Mouse (Mus musculus) adrenal gland, adult 2 months (tissue): ENCODE measurements at regions not wholly inside any gene's neighbourhood (a gene's known extent, or its start where the extent isn't known, plus 50 kb on each side); places are given as distances from the start of the nearest gene placed in this dataset.

Experiments
- DNase-seq: peaks from one replicate; pipeline ENCODE4 v3.0.0; 2021

DNA sequence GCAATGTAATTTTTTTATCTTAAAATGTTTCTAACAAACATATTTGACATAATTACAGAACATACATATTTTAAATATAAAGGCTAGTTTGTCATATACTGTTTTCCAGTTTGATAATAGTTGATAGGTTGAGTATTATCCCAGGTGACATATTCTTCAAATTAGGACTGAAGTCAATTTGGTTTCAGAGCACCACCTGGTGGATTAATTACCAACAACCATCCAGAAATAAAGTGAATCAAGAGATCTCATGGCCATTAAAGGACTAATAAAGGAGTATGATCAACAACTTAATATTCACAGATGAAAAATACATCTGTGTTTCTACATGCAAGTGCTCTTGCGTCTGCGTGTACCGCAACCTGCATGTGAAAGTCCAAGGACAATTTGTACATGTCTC is 50.3 kb upstream of the Nmu start:
- DNase-seq = no peak

- no peak for DNase-seq
Observed at GRCm38 (mm10) chr5:76416256-76416655, 52.7 kb upstream of the Nmu start.

DNA sequence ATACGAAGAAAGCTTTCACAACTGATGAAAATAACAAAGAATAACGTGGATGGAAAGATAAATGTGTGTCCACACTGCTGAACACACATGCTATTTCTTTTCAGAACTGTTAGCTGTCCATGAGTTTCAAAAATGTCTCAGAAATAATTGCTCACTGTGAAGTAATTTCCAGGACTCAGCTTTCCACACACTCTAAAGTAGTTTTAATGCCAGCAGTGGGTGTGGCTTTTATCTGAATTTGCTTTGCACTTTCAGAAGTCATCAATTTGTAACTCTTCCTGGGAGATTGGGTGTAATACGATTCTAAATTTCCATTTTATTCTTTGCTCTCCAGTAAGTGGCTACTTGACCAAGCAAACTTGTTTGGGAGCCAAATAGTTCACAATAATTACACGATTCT is 53.5 kb upstream of the Nmu start:
- no peak for DNase-seq

- no peak for DNase-seq
Observed at GRCm38 (mm10) chr5:76418901-76419823, 55.6 kb upstream of the Nmu start.

DNA sequence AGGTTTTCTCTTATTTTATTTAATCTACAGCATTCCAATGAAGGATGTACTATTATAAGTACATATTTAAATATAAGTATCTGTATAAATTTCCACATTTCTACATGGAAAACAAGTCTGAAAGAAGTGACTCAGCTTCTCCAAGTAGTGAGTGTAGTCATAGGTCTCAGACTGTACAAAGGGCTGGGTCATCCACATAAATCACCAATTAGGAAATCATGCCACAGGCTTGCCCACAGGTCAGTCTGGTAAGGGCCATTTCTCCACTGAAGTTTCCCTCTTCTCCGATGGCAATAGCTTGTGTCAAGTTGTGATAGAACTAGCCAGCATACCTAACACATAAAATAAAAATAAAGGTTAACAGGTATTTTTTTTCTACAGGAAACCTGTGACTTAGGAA is 56.3 kb upstream of the Nmu start:
- DNase-seq = peak; percentile 66

DNA sequence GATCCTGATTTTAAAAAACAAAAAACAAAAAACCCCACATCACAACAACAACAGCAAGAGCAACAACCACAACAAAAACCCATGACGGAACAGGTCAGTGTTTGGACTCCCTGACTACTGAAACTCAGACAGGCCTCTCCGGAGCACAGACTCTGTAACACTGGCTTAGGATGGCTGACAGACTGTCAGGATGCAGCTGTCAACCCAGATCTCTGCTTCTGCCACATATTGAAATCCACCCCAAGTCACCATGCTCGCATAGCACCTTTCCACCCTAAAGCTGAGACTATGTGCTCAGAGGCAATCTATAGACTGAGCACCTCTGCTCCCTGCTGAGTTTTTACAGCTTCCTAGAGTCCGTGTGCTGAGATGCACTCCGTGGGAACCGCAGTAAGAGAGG is 57.0 kb upstream of the Nmu start:
- DNase-seq = no peak

DNA sequence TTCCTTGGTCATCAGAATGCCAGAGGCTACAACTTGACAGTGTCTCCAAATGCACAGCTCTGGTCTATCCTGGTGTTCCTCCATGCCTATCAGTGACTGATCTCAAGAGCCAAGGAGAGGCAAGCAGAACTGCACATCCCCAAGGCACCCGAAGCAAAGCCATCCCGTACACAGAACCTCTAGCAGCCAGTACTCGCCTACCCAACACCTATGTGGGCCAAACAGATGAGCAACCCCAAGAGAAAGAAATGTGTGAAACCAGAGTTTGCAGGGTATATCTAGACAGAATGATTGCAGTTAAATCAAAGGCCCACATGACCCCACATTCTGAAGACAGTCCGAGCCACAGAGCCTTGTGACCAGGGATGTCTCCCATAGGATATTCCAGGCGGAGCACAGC is 60.0 kb upstream of the Nmu start:
- DNase-seq = no peak

DNA sequence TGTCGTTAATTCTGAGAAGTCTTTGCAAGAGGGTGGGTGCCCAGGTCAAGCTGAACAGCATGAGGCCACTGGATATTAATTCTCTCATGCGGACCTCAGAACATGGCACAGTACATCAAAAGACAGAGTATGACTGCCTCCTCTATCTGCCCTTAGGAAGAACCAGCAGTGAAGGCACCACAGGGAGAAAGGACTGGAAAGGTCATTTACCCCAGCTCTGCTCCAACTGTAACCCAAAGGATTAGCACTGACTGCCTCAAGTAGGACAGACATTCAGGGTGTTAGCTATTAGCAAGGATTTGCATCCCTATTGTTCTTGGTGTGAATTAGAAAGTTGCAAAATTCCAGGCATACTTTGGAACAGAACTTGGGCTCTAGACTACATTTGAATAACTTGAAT is 58.2 kb upstream of the Gm7271 start:
- DNase-seq = no peak

DNA sequence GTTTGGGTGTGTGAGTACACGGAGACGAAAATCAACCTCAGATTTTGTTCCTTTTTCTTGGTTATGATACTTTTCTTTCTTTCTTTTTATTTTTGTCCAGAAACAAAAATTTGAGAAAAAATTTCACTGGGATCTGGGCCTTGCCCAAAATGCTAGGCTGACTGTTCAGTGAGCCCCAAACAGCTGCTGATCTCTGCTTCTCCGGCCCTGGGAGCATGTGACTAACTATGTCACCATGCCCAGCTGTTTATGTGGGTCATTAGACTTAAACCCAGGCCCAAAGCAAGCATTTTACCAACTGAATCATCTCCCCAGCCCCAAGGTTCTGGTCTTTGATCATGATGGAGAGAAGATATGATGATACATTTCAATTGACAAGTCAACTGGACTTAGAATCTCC is 56.3 kb upstream of the Gm7271 start:
- DNase-seq = no peak

DNA sequence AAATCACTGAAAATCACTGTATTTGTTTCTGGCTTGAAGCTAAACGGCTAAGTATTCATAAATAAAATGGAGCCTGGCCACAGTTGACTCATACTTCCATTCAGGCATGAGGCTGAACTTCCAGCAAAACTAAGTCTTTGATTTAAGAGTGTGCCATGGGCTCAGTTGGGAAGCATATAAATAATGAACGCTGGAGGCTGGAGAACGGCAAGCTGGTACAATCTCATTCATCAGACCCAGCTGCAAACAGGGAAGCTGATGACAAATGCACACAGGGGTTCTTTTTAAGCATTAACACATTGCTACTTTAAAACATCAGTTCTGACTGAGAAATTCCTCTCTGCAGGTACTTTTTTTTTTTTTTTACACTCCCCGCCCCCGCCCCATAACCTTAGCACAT is 54.4 kb upstream of the Gm7271 start:
- no peak for DNase-seq

DNA sequence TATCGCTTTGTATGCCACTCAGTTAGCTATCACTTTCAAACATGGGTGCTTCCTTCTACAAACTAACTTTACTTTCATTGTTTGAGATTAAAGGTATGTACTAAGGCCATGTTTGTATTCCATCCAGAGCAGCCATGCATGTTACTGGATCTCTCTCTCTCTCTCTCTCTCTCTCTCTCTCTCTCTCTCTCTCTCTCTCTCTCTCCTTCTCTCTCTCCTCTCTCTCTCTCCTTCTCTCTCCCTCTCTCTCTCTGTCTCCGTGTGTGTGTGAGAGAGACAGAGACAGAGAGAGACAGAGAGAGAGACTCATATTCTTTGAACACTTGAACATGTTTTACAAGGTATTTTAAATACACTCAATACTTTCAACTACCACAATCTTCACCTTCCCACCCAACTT is 50.2 kb upstream of the Gm7271 start:
- no peak for DNase-seq
